Mouse (Mus musculus): ENCODE measurements around the gene Fbxl13.

The Fbxl13 gene

DNA sequence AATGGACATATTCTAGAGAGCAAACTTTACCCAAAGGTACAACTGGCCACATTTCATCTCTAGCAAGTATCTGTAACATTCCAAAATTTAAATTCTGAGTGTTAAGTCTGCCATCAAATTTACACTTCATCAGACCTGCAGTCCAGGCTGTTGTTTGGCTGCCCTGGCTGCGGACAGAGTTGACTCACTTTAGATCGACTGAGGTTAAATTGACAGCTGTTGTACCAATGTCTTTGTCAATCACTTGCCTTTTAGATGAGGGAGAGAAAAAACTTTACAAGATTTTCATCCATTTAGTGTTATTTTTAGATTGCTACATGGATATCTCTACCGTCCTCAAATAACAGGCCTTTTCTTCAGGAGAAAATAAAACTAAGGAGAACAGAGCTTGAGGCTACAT lies 126.3 kb downstream of the Fbxl13 start:
- no peak for DNase-seq (ENCODE audit: low read depth)

GRCm38 (mm10) chr5:21518207-21518606 lies 127.2 kb downstream of the Fbxl13 start:
- DNase-seq (ENCODE audit: low read depth), result no peak

- DNase-seq (ENCODE audit: low read depth), result no peak
Observed at GRCm38 (mm10) chr5:21517562-21517961, 127.9 kb downstream of the Fbxl13 start.

- DNase-seq (ENCODE audit: low read depth), result no peak
Observed at GRCm38 (mm10) chr5:21513363-21513762, 132.1 kb downstream of the Fbxl13 start.

- DNase-seq (ENCODE audit: low read depth), result no peak
Observed at GRCm38 (mm10) chr5:21509801-21510200, 135.6 kb downstream of the Fbxl13 start.

DNA sequence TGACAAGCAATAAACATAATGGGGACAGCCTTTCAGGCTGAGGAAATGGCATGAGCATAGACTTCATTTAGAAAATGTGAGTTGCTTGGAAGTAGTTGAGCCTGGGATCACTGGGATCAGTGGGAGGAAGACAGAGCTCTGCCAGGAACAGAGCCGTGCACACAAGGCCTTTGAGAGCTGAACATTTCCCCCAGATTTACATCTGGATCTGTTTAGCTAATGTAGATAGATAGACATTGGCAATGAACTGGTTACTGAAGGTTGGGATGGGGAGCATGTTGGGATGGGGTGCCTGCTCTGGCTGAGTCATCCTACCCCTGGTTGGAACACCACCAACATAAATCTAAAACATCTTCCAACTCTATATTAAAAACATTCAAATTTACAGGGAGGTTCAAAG lies 138.5 kb downstream of the Fbxl13 start:
- no peak for DNase-seq (ENCODE audit: low read depth)

DNA sequence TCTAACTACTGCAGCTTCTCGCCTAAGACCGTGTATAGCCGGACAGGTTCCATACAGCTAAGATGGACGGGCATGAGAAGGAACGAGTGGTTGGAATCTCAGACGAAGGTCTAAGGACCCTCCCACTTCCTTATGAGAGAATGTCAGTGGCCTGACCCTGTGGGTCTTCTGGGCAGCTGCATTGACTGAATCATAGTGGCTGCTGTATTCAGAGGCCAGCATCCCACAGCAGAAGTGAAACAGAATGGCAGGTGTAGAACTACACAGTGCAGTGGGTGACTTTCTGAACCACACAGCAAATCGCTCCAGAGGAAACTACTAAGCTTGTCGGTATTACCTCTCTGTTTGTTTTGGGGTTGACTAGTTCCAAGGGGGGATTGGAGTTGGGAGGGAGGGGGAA lies 140.3 kb downstream of the Fbxl13 start:
- no peak for DNase-seq (ENCODE audit: low read depth)

DNA sequence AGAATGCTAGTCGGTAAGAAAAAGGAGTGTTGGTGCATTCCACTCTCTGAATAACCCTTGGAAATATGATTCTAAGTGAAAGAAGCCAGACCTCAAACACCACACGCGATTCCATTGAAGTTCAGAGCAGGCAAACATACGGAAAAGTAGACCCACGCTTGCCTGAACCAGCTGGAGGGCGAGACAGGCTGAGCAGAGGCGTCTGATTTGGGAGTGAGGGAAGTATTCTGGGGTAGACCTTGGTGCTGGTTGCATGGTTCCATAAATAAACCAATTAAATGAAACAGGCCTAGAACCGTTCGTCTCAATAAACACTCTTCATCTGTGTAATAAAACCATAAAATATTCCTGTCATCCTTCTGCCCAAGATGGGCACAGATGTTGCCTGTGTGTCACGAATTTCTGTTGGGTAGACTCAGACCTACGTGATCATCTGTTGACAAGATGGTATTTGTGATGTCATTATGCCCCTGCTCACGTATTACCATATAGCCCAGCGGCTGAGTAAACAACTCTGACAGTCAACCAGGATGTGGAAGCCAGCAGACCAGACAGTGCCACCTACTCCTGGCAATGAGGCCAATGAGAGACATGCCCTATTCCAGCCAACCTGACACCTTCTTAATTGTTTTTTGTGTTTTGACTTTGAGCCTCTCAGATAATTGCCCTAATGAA lies 142.4 kb downstream of the Fbxl13 start:
- DNase-seq (ENCODE audit: low read depth), result no peak

- DNase-seq (ENCODE audit: low read depth), result no peak
Observed at GRCm38 (mm10) chr5:21500941-21501340, 144.5 kb downstream of the Fbxl13 start.

GRCm38 (mm10) chr5:21500133-21500532 lies 145.3 kb downstream of the Fbxl13 start:
- DNase-seq (ENCODE audit: low read depth), result no peak

DNA sequence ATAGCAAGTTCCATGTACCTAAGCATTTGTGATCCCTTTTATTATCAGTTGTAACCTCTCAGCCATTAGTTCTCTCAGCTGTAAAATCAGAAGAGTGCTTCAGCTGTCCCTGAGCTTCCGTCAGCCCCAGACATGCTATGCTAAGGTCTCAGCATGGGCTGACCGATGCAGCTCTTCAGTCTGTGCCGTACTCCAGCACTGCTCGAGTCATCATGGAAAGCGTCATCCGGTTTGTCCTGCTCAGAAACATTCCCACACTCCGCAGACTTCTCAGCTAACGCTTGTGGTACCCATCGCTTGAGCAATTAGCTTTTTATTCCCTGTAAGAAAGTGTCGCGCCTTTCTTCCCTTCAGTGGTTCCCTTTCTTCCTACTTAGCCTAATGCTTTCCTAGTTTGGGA lies 146.5 kb downstream of the Fbxl13 start:
- DNase-seq (ENCODE audit: low read depth), result no peak

- no peak for DNase-seq (ENCODE audit: low read depth)
Observed at GRCm38 (mm10) chr5:21498490-21498889, 146.9 kb downstream of the Fbxl13 start.

DNA sequence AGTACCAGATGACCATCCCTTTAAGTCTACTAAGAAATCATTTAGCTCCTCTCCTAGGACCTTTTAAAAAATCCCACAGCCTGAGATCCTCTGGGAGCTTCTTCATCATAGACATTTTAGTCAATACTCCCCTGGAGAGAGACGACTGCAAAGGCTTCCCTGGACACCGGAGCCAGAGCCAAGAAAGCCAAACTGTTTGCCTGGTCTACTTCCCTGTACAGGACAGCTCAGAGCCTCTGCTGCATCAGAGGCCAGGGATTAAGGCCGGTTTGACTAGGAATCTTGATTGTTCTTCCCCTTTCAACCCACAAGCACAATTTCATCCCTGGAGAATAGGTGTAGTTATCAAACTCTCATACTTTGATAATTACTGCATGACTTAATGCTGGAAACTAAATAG lies 148.6 kb downstream of the Fbxl13 start:
- DNase-seq (ENCODE audit: low read depth), result no peak

DNA sequence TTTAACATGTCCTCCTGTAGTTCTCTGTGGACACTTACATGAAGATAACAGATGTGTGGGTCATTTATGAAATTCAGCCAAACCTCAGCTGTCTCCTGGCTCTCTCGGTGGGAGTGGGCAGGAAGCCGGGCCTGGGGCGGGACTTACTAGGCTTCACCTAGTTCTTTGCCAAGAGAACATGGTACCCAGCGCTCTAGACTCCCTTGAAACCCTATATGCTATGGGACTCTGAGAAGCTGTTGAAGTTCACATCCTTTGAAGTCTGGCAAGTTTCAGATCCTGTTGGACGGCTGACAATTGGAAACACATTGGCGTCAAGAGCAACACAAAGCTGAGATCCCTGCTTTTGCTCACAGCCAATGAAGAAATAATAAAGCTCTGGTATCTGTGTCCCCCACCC lies 149.1 kb downstream of the Fbxl13 start:
- DNase-seq (ENCODE audit: low read depth), result no peak

DNA sequence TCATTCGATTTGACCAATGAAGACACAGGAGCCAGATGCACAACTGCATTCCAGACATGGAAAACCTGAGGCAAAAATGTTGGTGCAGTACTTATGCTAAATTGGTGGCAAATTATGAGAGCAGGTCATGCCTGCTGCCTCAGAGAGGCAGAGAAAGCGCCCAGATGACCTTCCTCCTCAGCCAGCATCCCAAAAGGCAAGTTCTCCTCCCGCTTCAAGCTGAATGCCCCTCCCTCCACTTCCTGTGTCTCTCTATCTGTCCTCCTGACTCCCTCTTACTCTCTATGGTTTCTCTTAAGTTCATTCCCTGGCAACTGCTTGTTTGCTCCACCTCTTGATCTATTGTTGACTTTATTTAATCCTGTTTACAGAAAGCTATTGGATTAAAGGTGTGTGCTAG lies 150.7 kb downstream of the Fbxl13 start:
- DNase-seq (ENCODE audit: low read depth), result no peak

- no peak for DNase-seq (ENCODE audit: low read depth)
Observed at GRCm38 (mm10) chr5:21493294-21493999, 152.0 kb downstream of the Fbxl13 start.

DNA sequence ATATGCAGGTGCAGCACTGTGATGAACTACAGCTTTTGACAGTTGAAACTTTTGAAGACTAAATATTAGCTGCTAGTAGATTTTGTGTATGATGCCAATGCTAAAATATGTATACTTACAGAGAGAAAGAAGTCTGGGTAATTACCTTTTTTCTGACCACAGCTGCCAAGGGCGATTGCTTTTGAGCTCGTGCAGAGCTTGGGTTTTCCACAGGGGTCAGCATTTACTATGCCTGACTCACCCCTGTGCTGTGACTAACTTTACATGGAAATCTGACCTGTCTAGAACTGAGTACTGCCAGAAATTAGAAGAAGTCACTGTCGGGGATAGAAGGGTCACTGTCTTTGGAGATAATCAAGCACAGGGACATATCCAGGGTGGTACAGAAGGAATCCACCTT lies 153.2 kb downstream of the Fbxl13 start:
- no peak for DNase-seq (ENCODE audit: low read depth)

DNA sequence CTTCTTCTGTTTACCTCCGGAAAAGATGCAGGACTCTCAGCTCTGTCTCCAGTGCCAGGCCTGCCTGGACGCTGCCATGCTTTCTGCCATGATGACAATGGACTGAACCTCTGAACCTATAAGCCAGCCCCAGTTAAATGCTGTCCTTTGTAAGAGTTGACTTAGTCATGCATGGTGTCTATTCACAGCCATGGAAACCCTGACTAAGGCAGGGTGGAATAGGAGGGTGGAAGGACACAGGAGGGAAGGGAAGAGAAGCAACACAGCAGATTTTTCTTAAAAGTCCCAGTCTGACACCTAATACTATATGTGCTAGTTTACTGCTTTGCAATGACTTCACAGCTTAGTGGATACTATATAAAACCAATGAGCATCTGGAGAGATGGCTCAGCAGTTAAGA lies 154.0 kb downstream of the Fbxl13 start:
- no peak for DNase-seq (ENCODE audit: low read depth)

GRCm38 (mm10) chr5:21489135-21489534 lies 156.3 kb downstream of the Fbxl13 start:
- DNase-seq (ENCODE audit: low read depth), result no peak

- DNase-seq (ENCODE audit: low read depth), result no peak
Observed at GRCm38 (mm10) chr5:21488506-21488905, 156.9 kb downstream of the Fbxl13 start.

DNA sequence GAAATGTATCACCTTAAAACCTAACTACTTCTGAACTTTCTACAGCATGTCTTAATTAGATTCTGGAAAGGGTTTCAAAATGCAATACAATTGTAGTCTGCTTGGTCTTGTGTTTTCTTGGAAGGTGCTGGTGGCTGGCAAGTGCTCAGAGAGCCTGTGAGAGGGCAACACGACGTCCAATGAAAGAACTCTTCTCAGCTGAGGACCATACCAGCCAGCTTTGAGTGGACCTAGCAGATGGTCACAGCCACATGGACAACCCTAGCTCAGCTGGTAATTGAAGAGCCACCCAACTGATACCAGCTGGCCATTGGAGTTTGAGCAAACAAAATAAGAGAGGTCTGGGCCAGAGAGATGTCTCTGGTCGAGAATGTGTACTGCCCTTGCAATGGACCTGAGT lies 157.7 kb downstream of the Fbxl13 start:
- no peak for DNase-seq (ENCODE audit: low read depth)

DNA sequence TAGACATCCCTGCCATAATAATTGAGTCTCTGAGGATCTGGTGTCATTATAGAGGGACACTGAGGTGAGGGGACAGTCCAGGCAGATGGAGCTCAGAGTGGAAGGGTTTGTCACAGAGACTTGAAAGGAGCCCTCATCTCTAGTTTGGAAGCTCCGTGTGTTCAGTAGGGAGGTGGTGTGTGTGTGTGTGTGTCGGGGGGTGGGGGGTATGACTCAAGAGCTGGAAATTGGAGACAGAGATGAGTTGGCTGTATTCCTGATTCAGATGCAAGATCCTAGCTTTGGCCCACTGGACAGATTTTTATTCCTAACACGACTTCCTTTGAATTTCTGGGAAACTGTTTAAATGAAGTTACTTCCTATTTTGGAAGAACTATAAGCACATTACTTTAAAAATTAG lies 158.1 kb downstream of the Fbxl13 start:
- DNase-seq (ENCODE audit: low read depth), result no peak

GRCm38 (mm10) chr5:21486798-21487197 lies 158.6 kb downstream of the Fbxl13 start:
- DNase-seq (ENCODE audit: low read depth), result no peak

All from fibroblast of lung, adult 2 months (primary cell).